Mouse (Mus musculus) E14TG2a.4 (cell line): ENCODE data around the gene Olfr561.

Experiments used
- H3K27me3 ChIP-seq: 2 replicates; pipeline ENCODE4 v1.6.1; 2014; ENCODE audit warnings: low read length, control low read depth; ENCODE audit not compliant: insufficient read depth
- H3K36me3 ChIP-seq: 2 replicates; pipeline ENCODE4 v1.6.1; 2014; ENCODE audit warnings: low read length, control low read depth; ENCODE audit not compliant: insufficient read depth
- H3K4me1 ChIP-seq: replicated peaks from 2 replicates; pipeline ENCODE4 v1.6.1; 2014; ENCODE audit warnings: low read depth, low read length, control low read depth
- H3K4me3 ChIP-seq: replicated peaks from 2 replicates; pipeline ENCODE4 v1.5.1; 2014; ENCODE audit warnings: mild to moderate bottlenecking, low read length
- H3K9me3 ChIP-seq: 2 replicates; pipeline ENCODE4 v1.6.1; 2014; ENCODE audit warnings: low read length, control low read depth
- CTCF ChIP-seq: conservative IDR thresholded peaks from 2 replicates; pipeline ENCODE4 v1.5.1; 2014; ENCODE audit warnings: low read length
- NANOG ChIP-seq: IDR thresholded peaks from 2 replicates; pipeline ENCODE4 v1.6.1; 2014; ENCODE audit warnings: borderline replicate concordance, low read length, mixed read lengths
- POU5F1 ChIP-seq: IDR thresholded peaks from 2 replicates; pipeline ENCODE4 v1.6.1; 2014; ENCODE audit warnings: low read length, borderline replicate concordance

Gene Olfr561

GRCm38 (mm10) chr7:102770921-102771320 is at the start of gene Olfr561:
Gene Olfr561 (plus strand): TSS chr7:102771221.
- Histone ChIP-seq H3K9me3 (no peaks in the 10 kb centered on the region), H3K36me3 (no peaks in the 10 kb centered on the region), H3K27me3 (no peaks in the 10 kb centered on the region), H3K4me1 (no peaks in the 10 kb centered on the region), H3K4me3 (no peak within 1 kb of the TSS)
- TF ChIP-seq POU5F1: no peak
- TF ChIP-seq CTCF: no peak
- no peak for TF ChIP-seq NANOG

GRCm38 (mm10) chr7:102727391-102727790 is 43.6 kb upstream of the Olfr561 start, which contains the start of gene Olfr559:
Gene Olfr559 (minus strand): TSS chr7:102727491.
- Histone ChIP-seq H3K4me3 (no peak within 1 kb of the TSS), H3K36me3 (no peaks in the 10 kb centered on the region), H3K9me3 (no peaks in the 10 kb centered on the region), H3K27me3 (no peaks in the 10 kb centered on the region), H3K4me1 (no peaks in the 10 kb centered on the region)
- TF ChIP-seq NANOG (no peak), CTCF (no peak), POU5F1 (no peak)

- no peaks in the 10 kb centered on the region for H3K36me3 ChIP-seq
- H3K9me3 ChIP-seq: peaks cover 10% of the 10 kb centered on the region
- no peaks in the 10 kb centered on the region for H3K27me3 ChIP-seq
- H3K4me3 ChIP-seq: no peak overlapping the region
- TF ChIP-seq NANOG (no peak), POU5F1 (no peak), CTCF (no peak)
- H3K4me1 ChIP-seq: no peaks in the 10 kb centered on the region
Measured at GRCm38 (mm10) chr7:102733793-102734192, 37.2 kb upstream of the Olfr561 start.

- Histone ChIP-seq H3K27me3 (no peaks in the 10 kb centered on the region), H3K4me1 (no peaks in the 10 kb centered on the region), H3K4me3 (no peak overlapping the region), H3K9me3 (peaks cover 10% of the 10 kb centered on the region), H3K36me3 (no peaks in the 10 kb centered on the region)
- TF ChIP-seq NANOG (no peak), POU5F1 (no peak), CTCF (no peak)
Measured at GRCm38 (mm10) chr7:102737705-102738104, 33.3 kb upstream of the Olfr561 start.

GRCm38 (mm10) chr7:102752086-102752485 is 18.9 kb upstream of the Olfr561 start:
- Histone ChIP-seq H3K9me3 (no peaks in the 10 kb centered on the region), H3K36me3 (no peaks in the 10 kb centered on the region), H3K4me1 (no peaks in the 10 kb centered on the region), H3K4me3 (no peak overlapping the region), H3K27me3 (no peaks in the 10 kb centered on the region)
- TF ChIP-seq CTCF (0 out of 2 replicates have a peak, but pooled peaks have one; percentile 4), NANOG (no peak)

GRCm38 (mm10) chr7:102759266-102759665 is 11.8 kb upstream of the Olfr561 start, which contains the start of the genes Olfr560 and Olfr78:
Gene Olfr560 (minus strand): TSS chr7:102759366.
Gene Olfr78 (minus strand): TSS chr7:102759471.
- Histone ChIP-seq H3K36me3 (no peaks in the 10 kb centered on the region), H3K27me3 (no peaks in the 10 kb centered on the region), H3K9me3 (no peaks in the 10 kb centered on the region), H3K4me1 (no peaks in the 10 kb centered on the region), H3K4me3 (no peak within 1 kb of the TSS)
- TF ChIP-seq CTCF: no peak
- TF ChIP-seq POU5F1: no peak
- TF ChIP-seq NANOG: no peak

- no peak within 1 kb of the TSS for H3K4me3 ChIP-seq
- H3K27me3 ChIP-seq: no peaks in the 10 kb centered on the region
- H3K9me3 ChIP-seq: no peaks in the 10 kb centered on the region
- H3K4me1 ChIP-seq: no peaks in the 10 kb centered on the region
- TF ChIP-seq POU5F1: no peak
- no peak for TF ChIP-seq NANOG
- no peak for TF ChIP-seq CTCF
- no peaks in the 10 kb centered on the region for H3K36me3 ChIP-seq
Measured at GRCm38 (mm10) chr7:102803180-102803579, 32.2 kb downstream of the Olfr561 start, which contains the start of gene Olfr564. Gene Olfr564 (plus strand): TSS chr7:102803480.
